Mouse (Mus musculus) CD8-positive naive resting alpha-beta T cell, adult 2 months (primary cell): ENCODE measurements around the gene Rfc3.
"Not testable (repeated sequence)": the region's sequence is repeated elsewhere in the genome, so short reads cannot be mapped to it uniquely, and the experiment has no call there.

Experiments used
- DNase-seq, 2 experiments: peaks; one replicate each; pipeline ENCODE4 v3.0.0; 2022; ENCODE audit warnings: low read depth in 2 of 2, low spot score in 2 of 2

Gene Rfc3

GRCm38 (mm10) chr5:151650700-151651410, at the start of gene Rfc3:
Gene Rfc3, minus strand, starts transcription at chr5:151651242.
- peak; percentile 93 to 94 for DNase-seq

DNA sequence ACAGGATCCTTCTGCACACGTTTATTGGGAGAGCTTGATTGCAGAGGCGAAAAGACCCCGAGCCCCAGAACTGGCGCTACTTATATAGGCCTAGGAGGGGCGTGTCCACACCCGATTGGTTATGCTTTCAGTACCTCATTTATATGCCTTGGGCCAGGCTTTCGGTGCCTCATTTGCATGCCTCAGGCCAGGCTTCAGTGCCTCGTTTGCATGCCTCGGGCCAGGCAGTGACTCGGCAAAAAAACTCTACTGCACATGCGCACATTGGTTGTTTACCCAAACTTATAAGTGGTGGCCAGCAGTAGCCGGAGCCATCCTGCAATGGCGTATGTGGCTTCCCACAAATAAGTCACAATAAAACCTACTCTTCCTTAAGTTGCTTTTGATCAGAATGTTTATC, 42.6 kb upstream of the Rfc3 start:
- DNase-seq, result not testable (repeated sequence)

- peak; percentile 50 to 72 for DNase-seq
Observed at GRCm38 (mm10) chr5:151686606-151687525, 35.8 kb upstream of the Rfc3 start.

DNA sequence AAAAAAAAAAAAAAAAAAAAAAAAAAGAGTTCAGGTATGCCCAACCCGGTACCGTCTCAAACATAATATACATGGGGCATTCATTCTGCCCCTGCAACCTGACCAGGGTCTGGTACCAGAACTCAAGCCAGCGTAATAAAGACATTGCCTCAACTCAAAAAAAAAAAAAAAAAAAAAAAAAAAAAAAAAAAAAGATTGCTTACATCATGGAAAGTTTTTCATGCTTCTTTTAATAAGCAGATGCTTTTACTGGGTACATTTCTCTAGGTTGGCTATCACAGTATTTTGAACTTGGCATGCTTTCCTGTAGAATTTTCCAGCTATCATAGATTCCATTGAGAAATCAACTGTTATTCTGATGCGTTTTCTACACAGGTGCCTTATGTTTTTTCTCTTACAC, 11.2 kb upstream of the Rfc3 start:
- DNase-seq, result no peak

DNA sequence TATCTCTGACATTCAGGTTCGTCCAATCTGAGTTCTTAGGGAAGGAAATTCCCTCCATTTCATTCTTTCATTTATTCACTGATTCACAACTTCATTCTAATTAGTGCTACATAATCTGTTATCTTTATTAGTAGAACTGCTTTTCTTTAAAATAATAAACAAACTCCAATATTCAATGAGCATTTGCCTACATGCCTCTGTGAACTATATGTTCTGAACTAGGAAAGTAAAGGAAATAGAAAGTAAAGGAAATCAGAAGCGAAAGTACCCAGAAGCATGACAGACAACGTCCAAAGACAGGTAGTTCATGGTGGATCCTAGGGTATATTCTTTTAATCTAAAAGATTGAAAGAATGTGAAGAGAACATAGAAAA, 356 bp upstream of the Rfc3 start:
- no peak for DNase-seq

DNA sequence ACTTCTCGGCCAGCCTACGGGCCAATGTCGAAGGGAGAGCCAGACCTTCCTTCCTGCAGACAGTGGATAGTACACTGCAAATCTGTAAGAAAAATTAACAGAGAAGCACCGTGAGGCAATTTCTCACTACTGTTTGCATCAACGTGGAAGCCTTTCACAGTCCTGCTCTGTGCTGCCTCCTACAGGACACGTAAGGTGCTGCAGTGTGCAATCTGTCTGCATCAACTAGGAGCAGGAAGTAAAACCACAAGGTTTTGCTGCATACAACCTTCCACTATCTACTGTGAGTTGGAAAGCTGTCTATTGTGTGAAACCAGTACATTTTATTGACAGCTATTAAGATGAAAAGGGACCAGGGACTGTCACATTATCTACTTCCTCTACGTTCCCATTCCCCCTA, 6.2 kb downstream of the Rfc3 start:
- peak in 1 of 2 experiments; percentile 25 for DNase-seq

GRCm38 (mm10) chr5:151642867-151643266, 8.2 kb downstream of the Rfc3 start:
- DNase-seq, result no peak

- DNase-seq, result no peak
Observed at GRCm38 (mm10) chr5:151642102-151642501, 8.9 kb downstream of the Rfc3 start.

DNA sequence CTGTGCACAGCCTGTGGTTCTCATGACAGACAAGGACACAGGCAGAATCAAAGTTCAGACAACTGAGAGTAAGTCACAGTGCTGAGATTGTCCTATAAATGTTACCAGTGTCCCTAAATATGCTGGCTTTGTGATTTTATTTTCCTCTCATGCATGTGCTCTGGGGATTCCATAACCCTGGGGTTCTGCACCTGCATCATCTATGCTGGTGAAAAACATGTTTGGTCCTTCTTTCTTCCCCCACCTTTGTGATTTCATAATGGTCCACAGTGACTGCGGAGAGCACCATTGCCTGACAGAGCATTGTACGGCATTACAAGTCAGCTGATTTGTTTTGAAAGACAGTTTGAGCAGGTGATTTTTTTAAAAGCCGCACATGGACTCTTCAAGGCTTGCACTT, 45.1 kb downstream of the Rfc3 start, which contains the start of gene Vmn2r18:
Gene Vmn2r18, minus strand, starts transcription at position 101 of the 400 bp plus-strand sequence.
- DNase-seq, result no peak

- DNase-seq, result no peak
Observed at GRCm38 (mm10) chr5:151601696-151602095, 49.3 kb downstream of the Rfc3 start.
